Mouse (Mus musculus) liver, adult 2 months (tissue): ENCODE results near the gene Serpinb1b.

Experiments
- CTCF ChIP-seq: fragments of 200-500 bp; IDR thresholded peaks from 2 replicates; pipeline ENCODE4 v1.5.1; 2011; ENCODE audit warnings: low read depth, low read length, control low read depth
- POLR2A ChIP-seq: fragments of 200-500 bp; IDR thresholded peaks from 2 replicates; pipeline ENCODE4 v1.6.1; 2011; ENCODE audit warnings: low read length, control low read depth; ENCODE audit not compliant: insufficient read depth; ENCODE audit errors: extremely low read depth

DNA sequence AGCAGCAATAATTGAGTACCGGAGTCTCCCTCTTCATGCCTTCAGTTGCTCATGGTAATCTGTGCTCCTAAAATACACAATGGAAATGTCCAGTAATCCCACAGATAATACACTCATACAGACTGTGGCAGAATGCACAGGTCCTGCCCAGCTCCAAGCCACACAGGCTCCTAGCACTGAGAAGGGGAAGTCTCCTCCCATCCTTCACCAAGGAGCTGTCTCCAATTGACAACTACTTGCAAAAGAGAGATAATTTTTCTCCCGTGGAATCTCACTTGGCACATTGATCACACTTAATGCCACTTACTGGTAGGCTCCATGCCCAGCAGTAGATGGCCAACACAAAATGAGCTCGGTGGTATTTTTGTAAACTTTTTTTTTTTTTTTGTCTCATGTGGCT lies 2.1 kb upstream of the Serpinb1b start:
- TF ChIP-seq POLR2A (no peak), CTCF (no peak)
